Mouse (Mus musculus): ENCODE results near the gene Pitpnc1.

Gene Pitpnc1

DNA sequence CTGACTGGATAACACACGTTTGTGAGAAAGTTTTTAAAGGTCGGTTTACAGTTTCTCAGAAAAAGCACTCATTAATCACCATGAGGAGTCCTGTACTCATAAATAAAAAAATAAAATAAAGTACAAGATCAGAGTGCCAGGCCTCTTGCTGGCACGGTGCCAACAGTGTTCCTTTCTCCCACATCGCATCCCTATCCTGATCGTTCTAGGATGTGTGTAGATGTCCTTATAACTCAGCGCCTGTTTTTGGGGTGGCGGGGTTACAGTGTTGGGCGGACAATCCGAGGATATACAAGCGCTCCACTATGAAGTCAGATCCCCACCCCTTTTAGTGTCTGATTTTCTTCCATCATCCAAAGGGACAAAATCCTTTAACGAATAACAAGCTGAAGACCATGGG lies 94.7 kb downstream of the Pitpnc1 start:
- no peak for DNase-seq (ENCODE audit: low read depth, low spot score)

DNA sequence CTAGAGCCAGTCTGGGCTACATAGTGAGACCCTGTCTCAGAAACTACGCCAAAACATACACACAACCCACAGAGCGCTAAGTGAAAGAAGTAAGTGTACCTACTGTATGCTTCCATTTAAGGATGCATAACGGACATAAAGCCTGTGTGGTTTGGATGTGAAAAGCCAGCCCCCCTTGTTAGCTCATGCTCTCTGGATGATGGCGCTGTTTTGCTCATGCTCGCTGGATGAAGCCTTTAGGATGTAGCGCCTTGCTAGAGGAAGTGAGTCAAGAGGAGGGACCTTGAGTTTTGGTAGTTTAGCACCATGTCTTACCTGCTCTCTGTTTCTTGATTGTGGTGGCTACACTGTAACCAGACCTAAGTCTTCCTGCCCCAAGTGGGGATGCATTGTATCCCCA lies 96.9 kb downstream of the Pitpnc1 start:
- no peak for DNase-seq (ENCODE audit: low read depth, low spot score)

DNA sequence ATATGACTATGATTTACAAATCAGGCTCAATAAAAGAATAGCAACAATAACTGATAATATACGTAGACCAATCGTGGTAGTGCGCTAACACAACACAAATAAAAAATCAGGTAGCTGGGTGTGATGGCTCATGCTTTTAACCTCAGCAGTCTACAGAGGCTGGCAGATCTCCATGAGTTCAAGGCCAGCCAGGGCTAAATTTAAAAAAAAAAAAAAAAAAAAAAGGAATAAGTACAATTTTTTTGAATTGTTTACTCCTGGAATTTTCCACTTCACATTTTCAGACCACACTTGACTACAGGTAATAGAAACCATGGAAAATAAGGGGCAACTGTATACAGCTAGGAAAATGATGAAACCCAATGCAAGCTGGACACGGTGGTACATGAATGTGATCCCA lies 97.3 kb downstream of the Pitpnc1 start:
- DNase-seq (ENCODE audit: low read depth, low spot score), result no peak

DNA sequence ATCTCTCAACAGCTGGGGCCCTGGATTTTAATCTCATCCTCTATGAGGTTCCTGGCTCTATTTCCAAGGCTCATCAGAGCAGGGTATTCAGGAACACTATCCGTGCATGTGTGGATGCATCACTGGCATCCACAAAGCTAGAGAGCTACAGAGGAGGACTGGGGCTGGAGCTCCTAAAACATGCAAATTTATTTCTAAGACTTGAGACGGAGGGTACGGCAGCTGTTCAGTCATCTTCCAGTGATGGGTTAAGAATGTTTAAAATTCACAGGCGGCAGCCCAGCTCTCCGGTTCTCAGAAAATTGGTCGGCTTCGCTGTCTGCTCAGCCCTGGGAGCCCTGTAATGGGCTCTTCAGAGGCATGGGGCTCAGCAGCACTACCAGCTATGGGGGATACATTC lies 97.8 kb downstream of the Pitpnc1 start:
- no peak for DNase-seq (ENCODE audit: low read depth, low spot score)

DNA sequence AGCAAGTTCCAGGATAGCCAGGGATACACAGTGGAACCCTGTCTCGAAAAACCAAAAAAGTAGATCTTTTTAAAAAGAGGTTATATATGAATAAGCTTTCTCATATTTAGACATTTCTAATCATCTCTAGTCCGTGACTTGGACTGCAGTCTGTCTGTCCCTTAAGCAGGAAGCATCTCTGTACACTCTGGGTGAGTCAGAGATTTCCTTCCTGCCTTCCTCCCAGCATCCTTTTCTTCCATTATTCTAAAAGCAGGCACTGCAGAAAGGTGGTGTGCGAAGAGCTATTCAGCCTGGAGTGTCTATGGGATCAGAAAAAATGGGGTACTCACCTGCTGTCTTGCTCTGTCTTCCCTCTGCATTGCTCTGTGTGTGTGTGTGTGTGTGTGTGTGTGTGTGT lies 100.0 kb downstream of the Pitpnc1 start:
- DNase-seq (ENCODE audit: low read depth, low spot score), result no peak

DNA sequence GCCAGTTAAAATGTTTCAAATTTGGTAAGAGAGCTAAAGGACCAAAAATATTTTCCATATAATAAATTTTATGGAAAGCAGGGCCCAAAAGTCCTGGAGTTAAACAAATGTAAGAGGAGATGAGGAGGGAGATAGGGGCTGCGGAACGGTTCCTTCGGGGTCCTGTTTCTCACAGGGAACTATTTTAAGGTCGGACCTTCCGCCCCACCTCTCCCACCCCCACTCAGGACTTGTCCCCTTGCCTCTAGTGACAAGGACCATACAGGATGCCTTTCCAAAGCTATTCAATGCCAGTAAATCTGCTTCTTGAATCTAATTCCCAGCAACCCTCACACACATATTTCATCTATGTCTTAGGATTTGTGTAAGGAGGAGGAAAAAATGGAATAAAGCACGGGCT lies 100.8 kb downstream of the Pitpnc1 start:
- no peak for DNase-seq (ENCODE audit: low read depth, low spot score)

DNA sequence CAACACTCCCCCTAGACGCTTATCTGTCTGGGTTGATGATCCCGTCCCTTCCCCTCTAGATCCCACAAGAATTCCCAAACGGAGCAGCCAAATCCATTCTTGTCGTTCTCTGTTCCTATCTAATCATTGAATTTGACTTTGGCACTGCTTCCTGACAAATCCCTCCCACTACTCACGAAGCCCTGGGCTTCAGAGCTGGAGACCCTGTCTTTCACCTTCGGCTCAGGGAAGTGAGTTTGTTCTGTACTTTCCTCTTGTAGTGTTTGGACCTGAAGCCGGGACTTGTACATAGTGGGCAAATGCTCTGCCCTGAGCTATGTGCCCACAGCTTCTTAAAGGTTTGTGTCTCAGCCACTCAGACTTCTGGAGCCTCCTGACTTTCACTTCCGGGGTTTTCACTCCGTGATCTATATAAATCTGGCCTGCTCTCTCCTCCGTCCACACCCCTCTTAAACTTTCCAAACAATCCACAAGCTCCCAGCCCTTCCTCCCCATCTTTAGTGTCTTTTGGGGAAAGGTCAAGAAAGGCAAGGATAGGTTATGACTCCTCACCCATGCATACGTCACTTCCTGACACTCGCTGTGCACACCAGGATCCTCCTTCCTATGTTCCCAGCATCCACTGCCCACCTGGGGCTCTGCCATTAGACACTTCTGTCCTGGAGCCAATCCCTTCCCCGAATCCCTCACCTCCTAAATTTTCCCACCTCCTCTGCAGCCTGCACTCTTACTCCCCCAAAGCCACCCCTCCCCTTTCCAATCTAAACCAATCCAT lies 104.4 kb downstream of the Pitpnc1 start:
- DNase-seq (ENCODE audit: low read depth, low spot score), result no peak

DNA sequence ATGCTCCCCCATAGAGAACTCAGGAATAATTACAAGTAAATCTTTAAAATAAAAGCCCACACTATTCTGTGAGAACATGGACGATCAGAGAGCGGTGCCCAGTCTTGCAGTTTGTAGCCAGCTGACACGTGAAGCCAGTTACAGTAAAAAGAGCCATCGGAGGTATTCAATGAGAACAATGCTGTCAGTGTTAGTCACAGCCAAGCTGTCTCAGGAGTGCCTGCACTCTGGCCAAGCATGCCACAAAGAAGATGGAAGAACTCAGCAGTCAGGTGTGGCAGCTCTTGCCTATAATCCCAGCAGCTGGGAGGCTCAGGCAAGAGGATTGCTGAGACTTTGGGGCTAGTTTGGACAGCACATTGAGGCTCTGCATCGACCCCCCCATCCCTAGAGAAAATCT lies 111.8 kb downstream of the Pitpnc1 start:
- no peak for DNase-seq (ENCODE audit: low read depth, low spot score)

DNA sequence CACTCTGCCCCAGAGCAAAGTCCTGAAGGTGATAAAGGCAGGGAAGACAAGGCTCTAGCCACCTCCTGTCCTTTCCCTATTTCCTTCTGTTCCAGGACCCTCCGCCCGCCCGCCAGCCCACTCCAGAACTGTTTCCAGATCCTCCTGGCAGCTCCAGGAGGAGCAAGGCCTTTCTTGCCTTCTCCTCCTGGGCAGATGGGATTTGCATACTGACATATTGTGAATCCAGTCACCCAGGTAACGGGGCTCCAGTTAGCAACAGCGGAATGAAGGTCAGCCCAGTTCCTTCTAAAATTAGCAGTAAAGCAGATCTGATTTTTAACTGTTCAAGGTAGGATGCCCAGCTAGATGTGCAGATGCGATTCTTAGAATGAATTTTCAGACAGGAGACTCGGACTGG lies 114.3 kb downstream of the Pitpnc1 start:
- no peak for DNase-seq (ENCODE audit: low read depth, low spot score)

DNA sequence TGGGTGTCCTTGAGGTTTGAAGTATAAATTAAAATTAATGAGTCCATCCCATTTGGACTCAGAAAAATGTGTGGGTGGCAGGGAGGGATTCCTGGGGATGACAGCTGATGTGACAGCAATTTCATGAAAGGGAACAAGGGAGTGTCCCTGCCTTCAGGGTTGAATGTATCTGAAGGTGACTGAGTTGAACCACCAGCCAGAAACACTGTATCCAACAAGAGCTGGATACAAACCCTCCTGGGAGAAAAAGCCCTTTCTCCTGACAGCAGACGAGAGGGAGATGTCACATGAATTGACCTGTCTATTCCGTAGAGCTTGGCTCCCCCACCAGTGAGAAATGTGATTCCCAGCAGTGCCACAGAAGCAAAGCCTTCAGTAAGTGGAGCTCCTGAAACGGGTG lies 115.0 kb downstream of the Pitpnc1 start:
- DNase-seq (ENCODE audit: low read depth, low spot score), result no peak

DNA sequence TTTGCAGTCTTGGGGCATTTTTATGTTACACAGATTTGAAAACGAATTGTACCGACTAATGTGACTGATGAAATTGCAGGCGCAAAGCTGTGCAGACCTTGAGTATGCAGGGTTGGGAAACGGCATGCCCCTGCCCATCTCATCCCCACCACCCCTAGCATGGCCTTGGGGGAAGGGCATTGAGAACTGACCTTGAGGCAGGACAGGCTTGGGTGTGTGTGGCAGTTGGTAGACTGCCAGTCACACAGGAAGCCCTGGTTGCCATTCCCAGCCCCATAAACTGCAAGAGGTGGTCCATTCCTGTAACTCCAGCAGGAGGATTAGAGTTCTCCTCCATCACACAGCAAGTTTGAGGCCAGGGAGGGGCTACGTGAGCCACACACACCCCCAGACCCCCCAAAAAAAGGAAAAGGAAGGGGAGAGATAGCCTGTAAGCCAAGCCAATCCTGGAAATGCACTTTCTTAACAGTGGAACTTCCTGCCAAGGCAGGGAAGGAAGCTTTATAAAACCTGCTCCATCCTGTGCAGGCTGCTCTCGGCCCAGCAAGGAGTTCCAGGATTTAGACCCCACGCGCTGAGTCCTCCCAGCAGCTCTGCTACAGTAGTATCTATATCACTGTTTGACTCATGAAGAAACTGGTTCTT lies 115.9 kb downstream of the Pitpnc1 start:
- DNase-seq (ENCODE audit: low read depth, low spot score), result no peak

DNA sequence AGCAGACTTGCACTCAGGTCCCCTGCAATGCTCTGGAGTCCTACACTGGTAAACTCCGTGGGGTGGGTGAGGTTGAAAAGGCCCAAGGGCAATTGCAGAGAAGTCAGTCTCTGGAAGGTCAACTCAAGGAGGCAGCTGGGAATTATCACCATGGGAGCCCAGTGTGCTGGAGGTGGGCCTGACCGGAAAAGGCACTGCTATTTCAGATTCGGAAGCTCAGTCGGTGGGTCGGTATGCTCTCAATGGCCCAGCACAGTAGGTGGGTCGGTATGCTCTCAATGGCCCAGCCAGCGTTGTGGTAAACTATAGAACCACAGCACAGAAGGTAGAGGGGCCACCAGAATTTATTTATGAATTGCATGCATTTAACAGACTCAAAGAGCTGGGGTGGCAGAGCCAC lies 117.9 kb downstream of the Pitpnc1 start:
- no peak for DNase-seq (ENCODE audit: low read depth, low spot score)

DNA sequence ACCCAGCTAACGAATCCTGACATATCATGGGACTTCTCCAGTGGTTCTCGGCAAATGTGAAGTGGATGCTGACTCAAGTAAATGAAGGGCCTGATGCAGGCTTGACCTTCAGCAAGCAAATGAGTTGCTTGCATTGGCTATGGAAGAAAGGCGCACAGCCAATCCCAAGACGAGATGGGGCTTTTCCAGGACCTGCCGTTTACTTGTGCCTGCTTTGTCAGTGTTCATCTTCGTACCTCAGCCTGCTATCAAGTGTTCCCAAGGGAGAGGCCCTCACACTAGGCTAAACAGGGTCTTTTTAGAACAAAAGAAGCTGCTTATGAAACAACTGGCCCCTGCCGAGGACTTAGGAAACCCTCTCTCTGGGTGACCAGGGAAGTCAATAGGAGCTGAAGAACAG lies 120.7 kb downstream of the Pitpnc1 start:
- DNase-seq (ENCODE audit: low read depth, low spot score), result no peak

DNA sequence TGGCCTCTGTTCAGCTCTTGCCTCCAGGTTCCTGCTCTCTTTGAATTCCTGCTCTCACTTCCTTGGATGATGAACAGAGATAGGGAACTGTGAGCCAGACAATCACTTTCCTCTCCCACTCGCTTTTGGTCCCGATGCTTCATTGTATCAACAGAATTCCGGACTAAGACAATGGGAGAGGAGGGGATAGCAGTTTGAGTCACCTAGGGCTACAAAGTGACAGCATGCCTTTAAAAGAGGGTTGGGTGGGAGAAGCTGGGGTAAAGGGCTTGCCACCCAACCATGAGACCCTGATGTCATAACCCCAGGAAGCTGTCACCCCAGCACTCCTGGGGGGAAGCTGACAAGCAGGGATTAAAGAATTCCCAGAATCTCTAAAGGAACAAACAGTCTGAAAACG lies 127.5 kb downstream of the Pitpnc1 start:
- no peak for DNase-seq (ENCODE audit: low read depth, low spot score)

DNA sequence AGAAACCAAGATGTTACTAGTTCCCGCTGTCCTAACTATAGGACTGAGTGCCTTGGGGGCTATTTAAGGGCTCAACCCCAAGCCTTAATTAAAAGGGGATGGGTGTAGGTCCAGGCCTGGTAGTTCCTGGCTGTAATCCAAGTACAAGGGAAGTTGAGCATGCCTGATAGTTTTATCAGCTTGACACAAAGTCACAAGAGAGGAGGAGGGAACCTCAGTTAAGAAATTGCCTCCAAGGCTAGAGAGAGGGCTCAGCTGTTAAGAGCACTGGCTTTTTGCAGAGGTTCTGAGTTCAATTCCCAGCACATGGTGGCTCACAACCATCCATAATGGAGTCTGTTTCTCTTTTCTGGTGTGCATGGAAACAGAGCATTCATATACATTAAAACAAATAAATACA lies 128.1 kb downstream of the Pitpnc1 start:
- DNase-seq (ENCODE audit: low read depth, low spot score), result no peak

DNA sequence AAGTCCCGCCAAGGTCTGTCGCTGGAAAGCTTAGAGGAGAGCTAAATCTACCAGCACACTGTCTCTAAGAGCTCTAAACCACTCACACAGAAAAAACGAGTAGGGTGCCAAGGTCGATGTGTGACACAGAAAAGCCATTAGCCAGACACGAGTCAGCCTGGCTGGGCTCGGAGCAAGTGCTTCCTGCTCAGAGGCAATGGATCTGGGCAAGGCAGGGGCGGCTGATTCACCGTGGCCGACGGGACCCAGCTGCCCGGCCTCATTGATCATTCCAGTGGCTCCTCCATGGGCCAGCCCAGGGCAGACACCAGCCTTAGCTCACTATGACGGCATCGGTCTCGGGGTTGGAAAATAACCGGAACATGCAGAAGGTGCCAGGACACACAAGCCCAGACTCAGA lies 129.2 kb downstream of the Pitpnc1 start:
- DNase-seq (ENCODE audit: low read depth, low spot score), result no peak

DNA sequence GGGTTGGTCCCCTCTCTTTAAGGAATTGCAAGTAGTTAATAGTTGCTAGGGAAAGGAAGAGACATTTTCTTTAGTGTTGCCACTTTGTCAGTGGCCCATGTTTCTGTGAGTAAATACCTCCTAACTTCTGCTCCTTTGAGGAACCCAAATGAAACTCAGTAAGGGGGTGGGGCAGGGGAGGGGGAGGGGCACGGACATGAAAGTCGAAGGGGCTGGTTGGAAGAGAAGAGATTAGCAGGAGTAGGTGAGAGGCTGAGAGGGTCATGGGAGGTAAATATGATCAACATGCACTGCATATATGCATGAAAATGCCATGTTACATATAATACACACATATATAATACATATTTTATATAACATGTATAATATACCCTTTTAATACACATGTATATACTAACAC lies 129.7 kb downstream of the Pitpnc1 start:
- no peak for DNase-seq (ENCODE audit: low read depth, low spot score)

DNA sequence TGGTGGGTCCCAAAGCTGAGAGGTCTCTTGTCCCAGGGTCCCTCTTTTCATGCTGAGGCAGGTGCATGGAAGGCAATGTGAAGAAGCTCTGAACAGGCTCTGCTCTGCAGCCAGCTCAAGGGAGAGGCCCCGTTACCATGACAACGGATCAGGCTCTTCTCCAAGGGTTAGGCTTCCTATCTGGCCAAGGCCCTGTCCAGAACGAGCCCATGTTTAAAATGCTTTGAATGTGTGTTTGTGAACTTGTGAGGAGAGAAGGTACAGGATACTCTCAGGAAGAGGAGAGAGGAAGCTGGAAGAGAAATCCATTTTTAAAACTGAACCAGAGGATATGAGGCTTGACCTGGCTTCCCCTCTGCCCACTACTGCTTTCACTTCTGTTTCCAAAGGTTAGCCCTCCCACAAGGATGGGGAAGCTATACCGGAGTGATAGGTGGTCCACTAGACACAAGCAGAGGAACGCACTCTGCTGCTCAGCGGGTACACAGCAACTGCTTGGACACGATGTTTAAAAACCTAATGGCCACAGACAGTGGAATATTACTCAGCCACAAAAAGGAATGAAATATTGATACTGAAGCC lies 131.2 kb downstream of the Pitpnc1 start:
- no peak for DNase-seq (ENCODE audit: low read depth, low spot score)

DNA sequence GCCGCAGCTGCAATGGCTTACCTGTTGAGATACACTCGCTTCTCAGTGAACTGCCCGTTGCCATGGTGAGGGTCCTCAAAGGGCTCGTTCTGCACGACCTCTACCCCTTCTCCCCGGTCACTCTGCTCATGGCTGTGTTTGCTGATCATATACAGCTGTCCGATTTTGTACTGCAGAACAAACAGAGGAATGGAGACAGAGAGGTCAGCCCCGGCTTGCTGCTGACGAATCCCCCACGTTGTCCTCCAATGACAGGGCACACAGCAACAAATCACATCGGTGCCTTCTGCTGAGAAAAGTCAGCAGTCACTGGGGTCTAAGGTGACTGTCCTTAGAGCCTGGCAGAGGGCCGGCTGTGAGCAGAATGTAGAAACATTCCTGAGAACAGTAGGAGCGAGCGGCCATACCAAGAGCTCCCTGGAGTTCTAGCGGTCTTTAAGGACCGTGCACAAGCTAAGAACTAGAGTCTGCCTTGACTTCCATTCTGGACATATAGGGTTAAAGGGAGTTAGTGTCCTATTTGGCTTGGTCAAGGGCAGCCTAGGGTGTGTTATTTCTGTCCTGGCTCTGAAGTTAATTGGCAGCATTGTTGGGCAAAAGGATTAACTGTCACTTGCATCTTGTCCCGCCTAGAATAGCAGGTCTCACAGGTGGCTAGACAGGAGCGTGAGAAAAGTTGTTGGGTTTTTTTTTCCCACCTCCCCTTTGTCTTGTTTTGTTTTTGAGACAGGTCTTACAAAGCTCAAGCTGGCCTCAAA lies 132.9 kb downstream of the Pitpnc1 start:
- no peak for DNase-seq (ENCODE audit: low read depth, low spot score)

DNA sequence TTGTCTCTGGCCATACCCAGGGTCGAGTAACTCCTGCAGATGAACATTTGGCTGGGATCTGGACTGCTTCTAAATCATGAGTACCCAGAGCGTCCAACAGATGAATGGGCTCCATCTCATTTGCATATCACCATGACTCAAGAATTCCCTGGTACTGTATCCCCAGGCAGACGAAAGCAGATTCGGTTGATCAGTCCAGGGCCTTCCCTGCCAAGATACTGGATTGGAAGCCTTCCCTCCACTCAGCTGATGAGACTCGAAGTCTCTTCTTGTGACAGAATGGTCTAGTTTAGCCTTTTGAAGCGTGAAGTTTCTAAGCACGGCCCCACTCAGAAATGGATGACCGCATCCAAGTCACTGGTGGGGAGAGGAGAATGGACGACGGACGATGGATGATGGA lies 134.7 kb downstream of the Pitpnc1 start:
- DNase-seq (ENCODE audit: low read depth, low spot score), result no peak

DNA sequence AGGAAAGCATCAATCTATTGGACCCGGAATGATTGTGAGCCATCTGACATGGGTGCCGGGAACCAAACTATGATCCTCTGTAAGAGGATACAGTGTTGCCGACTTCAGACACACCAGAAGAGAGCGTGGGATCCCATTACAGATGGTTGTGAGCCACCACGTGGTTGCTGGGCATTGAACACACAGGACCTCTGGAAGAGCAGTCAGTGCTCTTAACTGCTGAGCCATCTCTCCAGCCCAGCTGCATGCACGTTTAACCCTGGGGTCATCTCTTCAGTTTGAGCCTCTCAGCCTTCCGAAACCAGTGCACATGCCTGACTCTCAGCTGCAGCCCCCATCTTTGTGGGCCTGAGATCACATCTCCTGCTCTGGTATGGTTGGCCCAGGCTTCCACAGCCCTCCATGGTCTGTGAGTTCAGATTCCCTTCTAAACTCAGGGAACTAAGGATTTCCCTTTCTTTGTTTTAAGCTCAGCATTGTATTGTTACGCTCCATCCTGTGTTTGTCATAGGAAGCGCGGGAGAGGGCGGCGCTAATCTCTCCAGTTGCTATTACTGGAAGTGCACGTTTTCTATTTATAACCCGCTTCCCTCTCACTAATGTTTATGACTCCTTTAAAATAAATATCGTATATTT lies 135.5 kb downstream of the Pitpnc1 start:
- DNase-seq (ENCODE audit: low read depth, low spot score), result no peak

DNA sequence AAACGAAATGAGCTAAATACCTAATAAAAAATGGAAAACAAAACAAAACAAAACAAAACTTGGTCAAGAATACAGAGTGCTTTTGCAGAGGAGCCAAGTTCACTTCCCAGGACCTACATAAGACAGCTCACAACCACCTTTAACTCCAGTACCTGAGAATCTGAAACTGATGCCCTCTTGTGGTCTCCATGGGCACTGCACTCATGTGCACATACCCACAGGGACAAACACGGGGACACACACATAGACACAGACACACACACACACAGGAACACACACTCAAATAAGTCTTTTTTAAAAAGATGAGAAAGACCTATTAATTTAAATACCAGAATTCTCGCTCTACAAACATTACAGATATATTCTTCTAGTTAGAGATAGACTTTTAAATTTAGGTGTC lies 137.6 kb downstream of the Pitpnc1 start:
- no peak for DNase-seq (ENCODE audit: low read depth, low spot score)
